Mouse (Mus musculus) E14TG2a.4 (cell line): ENCODE measurements at regions not wholly inside any gene's neighbourhood (a gene's known extent, or its start where the extent isn't known, plus 50 kb on each side); places are given as distances from the start of the nearest gene placed in this dataset.

Experiments used
- H3K27me3 ChIP-seq: 2 replicates; pipeline ENCODE4 v1.6.1; 2014; ENCODE audit warnings: low read length, control low read depth; ENCODE audit not compliant: insufficient read depth
- H3K36me3 ChIP-seq: 2 replicates; pipeline ENCODE4 v1.6.1; 2014; ENCODE audit warnings: low read length, control low read depth; ENCODE audit not compliant: insufficient read depth
- H3K4me1 ChIP-seq: replicated peaks from 2 replicates; pipeline ENCODE4 v1.6.1; 2014; ENCODE audit warnings: low read depth, low read length, control low read depth
- H3K4me3 ChIP-seq: replicated peaks from 2 replicates; pipeline ENCODE4 v1.5.1; 2014; ENCODE audit warnings: mild to moderate bottlenecking, low read length
- H3K9me3 ChIP-seq: 2 replicates; pipeline ENCODE4 v1.6.1; 2014; ENCODE audit warnings: low read length, control low read depth
- CTCF ChIP-seq: conservative IDR thresholded peaks from 2 replicates; pipeline ENCODE4 v1.5.1; 2014; ENCODE audit warnings: low read length
- NANOG ChIP-seq: IDR thresholded peaks from 2 replicates; pipeline ENCODE4 v1.6.1; 2014; ENCODE audit warnings: borderline replicate concordance, low read length, mixed read lengths
- POU5F1 ChIP-seq: IDR thresholded peaks from 2 replicates; pipeline ENCODE4 v1.6.1; 2014; ENCODE audit warnings: low read length, borderline replicate concordance

DNA sequence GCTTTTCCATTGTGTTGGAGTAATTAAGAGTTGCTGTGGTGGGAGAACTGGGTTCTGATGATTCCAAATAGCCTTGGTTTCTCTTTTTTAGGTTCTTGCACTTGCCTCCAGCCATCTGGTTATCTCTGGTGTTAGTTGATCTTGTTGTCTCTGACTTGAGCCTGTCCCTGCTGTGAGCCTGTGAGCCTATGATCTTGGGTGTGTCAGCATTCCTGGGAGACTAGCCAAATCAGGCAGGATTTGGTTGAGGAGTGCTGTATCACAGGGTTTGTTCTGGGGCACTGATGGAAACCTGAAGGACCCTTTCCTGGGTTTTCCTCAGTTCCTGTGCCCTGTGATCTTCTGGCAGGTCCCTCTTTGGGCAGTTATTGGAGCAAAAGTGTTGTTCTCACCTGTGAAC is 406.8 kb upstream of the Ppp6c start:
- no peaks in the 10 kb centered on the region for H3K27me3 ChIP-seq
- no peak for TF ChIP-seq POU5F1
- TF ChIP-seq NANOG, result no peak
- no peak for TF ChIP-seq CTCF
- H3K4me1 ChIP-seq, result peaks cover 3% of the 10 kb centered on the region
- no peaks in the 10 kb centered on the region for H3K9me3 ChIP-seq
- H3K4me3 ChIP-seq, result no peak overlapping the region
- H3K36me3 ChIP-seq, result no peaks in the 10 kb centered on the region

DNA sequence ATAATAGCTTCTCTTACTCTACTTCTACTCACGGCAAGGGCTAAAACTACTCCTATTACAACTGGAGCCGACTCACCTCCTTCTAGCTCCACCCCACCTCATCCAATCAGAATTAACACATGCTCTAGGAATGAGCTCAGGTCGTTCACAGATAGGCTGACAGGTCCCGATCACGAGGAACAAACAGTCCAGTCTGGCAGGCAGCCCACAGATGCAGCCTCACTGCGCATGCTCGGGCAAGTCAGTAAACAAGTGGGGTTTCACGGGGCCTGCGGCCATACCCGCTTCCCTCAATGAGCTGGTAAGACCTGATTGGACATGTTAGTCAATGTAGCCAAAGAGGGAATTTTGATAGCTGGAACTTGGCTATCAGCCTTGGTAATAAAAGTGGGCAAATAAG is 388.0 kb upstream of the Ppp6c start:
- no peaks in the 10 kb centered on the region for H3K27me3 ChIP-seq
- peak overlapping the region; percentile 32 for H3K4me3 ChIP-seq
- H3K4me1 ChIP-seq, result no peaks in the 10 kb centered on the region; the same call in 1 of the 2 replicates
- no peaks in the 10 kb centered on the region for H3K36me3 ChIP-seq
- peaks cover 30% of the 10 kb centered on the region for H3K9me3 ChIP-seq
- TF ChIP-seq CTCF (no peak), NANOG (no peak), POU5F1 (no peak)

DNA sequence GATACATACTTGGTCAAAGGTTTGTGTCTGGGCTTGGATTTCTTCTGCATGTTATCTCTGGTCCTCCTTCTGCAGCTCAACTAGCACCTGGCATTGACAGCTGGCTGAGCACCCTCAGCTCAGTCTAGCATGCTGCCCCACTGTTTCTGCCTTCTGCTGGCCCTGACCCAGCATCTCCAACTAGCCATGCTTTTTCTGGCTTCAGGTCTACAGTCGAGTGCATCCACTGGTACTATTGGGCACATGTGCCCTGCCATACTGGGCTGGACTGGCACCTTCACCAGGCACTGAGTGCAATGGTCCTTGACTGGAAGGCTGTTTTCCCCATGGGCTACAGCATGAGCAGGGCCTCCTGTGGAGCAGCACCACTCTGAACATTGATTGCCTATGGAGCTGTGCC is 386.6 kb upstream of the Ppp6c start:
- TF ChIP-seq NANOG, result no peak
- no peak for TF ChIP-seq POU5F1
- no peak for TF ChIP-seq CTCF
- Histone ChIP-seq H3K27me3 (no peaks in the 10 kb centered on the region), H3K4me3 (no peak overlapping the region)

DNA sequence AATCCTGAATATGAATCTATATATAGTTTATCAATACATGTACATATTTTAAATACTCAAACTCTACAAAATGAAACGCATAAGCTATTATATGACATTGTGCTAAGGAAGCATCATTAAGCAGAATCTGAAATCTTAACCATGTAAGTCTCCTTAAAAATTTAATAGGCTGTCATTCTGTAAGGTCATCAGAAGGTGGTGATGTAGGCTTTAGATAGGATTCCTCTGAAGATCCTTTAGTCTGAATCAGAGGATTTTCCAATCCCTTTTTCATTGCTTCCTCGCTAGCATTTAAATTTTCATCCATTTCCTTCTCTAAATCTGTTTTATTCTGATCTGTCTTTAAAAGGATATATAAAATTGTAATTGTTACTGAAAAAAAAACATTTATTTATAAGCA is 386.0 kb upstream of the Ppp6c start:
- TF ChIP-seq NANOG, result no peak
- TF ChIP-seq CTCF, result no peak
- TF ChIP-seq POU5F1, result no peak
- H3K27me3 ChIP-seq, result no peaks in the 10 kb centered on the region
- no peaks in the 10 kb centered on the region for H3K36me3 ChIP-seq
- H3K4me3 ChIP-seq, result no peak overlapping the region
- H3K9me3 ChIP-seq, result peaks cover 16% of the 10 kb centered on the region; the same call in 1 of the 2 replicates
- no peaks in the 10 kb centered on the region; the same call in 1 of the 2 replicates for H3K4me1 ChIP-seq

More for the DNA sequence above, 386.6 kb upstream of the Ppp6c start:
- H3K9me3 ChIP-seq, result peaks cover 21% of the 10 kb centered on the region
- no peaks in the 10 kb centered on the region; the same call in 1 of the 2 replicates for H3K4me1 ChIP-seq
- H3K36me3 ChIP-seq, result no peaks in the 10 kb centered on the region

DNA sequence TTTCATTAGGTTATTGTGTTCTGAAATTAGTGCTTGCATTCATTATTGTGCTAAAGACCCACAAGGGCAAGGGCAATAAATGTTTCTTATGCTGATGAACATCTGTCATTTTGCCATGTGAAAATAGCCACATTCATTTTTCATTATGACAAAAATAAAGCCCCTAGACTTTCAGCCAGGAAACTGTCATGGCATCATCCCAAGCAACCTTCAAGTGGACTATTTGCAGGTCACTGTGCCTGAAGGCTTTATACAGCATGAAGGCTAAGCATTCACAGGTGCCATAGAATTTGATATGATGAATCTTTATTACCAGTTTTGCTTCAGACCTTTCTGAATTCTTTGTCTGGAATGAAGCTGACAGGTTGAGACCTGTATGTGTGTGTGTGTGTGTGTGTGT is 376.0 kb upstream of the Ppp6c start:
- no peaks in the 10 kb centered on the region for H3K36me3 ChIP-seq
- H3K4me1 ChIP-seq, result no peaks in the 10 kb centered on the region
- H3K4me3 ChIP-seq, result no peak overlapping the region
- H3K9me3 ChIP-seq, result no peaks in the 10 kb centered on the region
- TF ChIP-seq NANOG (no peak), POU5F1 (no peak), CTCF (no peak)
- no peaks in the 10 kb centered on the region for H3K27me3 ChIP-seq

DNA sequence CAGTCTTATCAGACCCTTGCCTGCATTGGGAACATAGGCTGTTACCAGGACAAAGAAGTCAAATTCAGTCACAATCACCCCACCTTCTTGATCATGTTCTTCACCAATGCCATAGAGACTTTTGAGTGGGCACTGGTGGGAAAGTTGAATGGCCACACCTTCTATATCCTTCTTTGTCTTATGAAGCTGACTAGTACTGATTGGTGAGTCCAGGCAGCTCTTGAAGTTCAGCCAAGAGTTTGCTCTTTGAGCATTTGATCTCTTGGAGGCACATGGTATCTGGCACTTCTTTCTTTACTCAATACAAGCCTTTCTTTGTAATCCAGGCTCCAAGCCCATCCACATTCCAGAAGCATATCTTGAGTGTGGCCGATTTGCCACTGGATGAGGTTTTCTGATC is 331.9 kb upstream of the Ppp6c start:
- no peaks in the 10 kb centered on the region for H3K36me3 ChIP-seq
- H3K9me3 ChIP-seq, result peaks cover 10% of the 10 kb centered on the region
- H3K4me3 ChIP-seq, result no peak overlapping the region
- H3K4me1 ChIP-seq, result no peaks in the 10 kb centered on the region
- TF ChIP-seq NANOG (no peak), POU5F1 (no peak), CTCF (no peak)
- no peaks in the 10 kb centered on the region for H3K27me3 ChIP-seq

DNA sequence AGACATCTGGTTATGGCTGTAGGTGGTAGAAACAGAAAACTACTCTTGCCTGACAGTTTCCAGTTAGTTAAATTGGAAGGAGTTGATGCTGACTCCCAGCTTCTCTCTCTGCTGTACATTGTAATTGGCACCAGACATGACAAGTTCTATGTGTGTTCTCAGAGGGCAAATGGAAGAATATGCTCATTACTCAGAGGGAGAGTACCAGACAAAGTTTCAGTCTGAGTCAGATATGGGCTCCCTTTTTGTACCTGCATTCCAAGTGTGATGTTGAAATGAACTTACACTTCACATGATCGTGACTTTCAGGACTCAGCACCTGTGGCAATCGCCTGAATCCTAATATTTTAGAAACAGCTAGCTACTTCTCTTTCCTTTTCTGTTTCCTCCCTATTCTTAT is 281.7 kb upstream of the Ppp6c start:
- Histone ChIP-seq H3K27me3 (no peaks in the 10 kb centered on the region), H3K4me3 (no peak overlapping the region), H3K4me1 (no peaks in the 10 kb centered on the region), H3K36me3 (no peaks in the 10 kb centered on the region), H3K9me3 (no peaks in the 10 kb centered on the region)
- no peak for TF ChIP-seq CTCF
- no peak for TF ChIP-seq NANOG
- no peak for TF ChIP-seq POU5F1

DNA sequence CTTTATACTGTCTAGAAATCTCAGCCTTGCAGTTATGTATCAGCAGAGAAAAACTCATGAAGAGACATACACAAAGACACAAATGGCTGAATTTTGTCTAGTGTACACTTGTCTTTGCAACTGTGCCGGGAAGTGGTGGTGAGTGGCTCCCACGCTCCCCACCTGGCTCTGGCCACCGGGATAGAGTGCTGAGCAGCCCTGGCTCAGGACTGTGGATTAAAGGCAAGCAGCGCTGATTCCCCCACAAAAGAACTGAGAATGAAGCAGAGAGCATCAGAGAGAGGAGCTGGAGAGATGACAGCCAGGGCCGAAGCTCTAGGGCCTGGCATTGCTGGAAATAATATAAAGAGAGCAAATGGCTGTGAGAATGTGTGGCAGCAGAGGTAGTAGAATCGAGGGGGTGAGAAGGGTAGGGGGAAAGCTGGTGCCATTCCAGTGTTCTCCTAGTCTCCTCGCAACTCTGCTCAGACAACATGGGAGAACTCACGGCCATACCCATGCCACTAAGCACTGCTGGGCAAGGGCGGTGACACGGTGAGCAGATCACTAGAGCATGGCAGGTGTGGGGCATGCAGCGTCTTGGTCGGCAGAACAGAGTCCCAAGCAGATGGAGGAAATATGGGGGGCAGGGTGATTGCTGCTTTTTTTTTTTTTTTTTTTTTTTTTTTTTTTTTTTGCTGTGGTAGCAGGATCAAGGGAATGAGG is 257.1 kb upstream of the Ppp6c start:
- TF ChIP-seq POU5F1 (no peak), CTCF (no peak), NANOG (no peak)
- Histone ChIP-seq H3K27me3 (no peaks in the 10 kb centered on the region), H3K9me3 (peaks cover 32% of the 10 kb centered on the region)

DNA sequence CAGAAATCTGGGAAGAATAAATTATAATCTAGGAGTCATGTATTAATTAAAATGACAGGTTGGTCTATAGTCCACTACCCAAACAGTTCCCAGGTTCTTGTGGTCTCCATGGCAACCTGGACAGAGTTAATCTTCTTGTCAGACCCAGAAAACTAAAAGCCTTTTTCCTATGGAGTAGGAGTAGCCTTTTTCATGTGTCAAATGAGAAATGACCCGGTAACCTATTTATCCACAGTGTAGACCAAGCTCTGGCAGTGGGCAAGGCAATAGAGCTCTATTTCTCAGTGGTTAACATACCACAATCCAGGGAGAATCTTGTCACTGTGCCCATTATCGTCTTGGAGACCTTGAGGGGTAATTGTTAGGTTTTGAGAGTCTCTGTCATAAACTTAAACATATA is 256.4 kb upstream of the Ppp6c start:
- peaks cover 40% of the 10 kb centered on the region for H3K9me3 ChIP-seq
- 0 out of 2 replicates have a peak, but pooled peaks cover 3% of the 10 kb centered on the region for H3K4me1 ChIP-seq
- H3K36me3 ChIP-seq, result no peaks in the 10 kb centered on the region
- no peaks in the 10 kb centered on the region for H3K27me3 ChIP-seq
- TF ChIP-seq CTCF (no peak), POU5F1 (no peak), NANOG (no peak)
- no peak overlapping the region for H3K4me3 ChIP-seq

More for the DNA sequence above, 257.1 kb upstream of the Ppp6c start:
- H3K4me1 ChIP-seq, result 0 out of 2 replicates have a peak, but pooled peaks cover 3% of the 10 kb centered on the region
- no peak overlapping the region for H3K4me3 ChIP-seq
- no peaks in the 10 kb centered on the region for H3K36me3 ChIP-seq
